Mouse (Mus musculus): ENCODE data around the gene Olfr77.

Olfr77 gene

DNA sequence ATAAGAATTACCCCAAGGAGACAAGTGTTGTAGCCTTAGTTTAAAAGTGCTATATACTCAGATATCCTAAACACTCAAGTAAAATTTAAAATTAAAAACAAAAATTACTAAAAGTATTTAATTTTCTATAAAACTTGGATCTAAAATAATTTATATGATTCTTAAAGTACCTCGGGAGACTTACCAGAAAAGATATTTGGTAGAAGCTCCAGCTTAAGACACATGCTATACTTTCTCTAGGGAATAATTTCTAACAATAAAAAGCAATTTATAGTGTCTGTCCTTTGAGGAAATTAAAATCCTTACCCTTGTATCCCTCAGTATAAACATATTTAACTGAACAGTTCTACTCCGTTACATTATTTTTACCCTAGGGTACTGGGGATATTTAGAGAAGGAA lies at the start of gene Olfr77:
Gene Olfr77 (plus strand): TSS at position 301 of the 400 bp plus-strand sequence.
- no peak for DNase-seq (ENCODE audit: low spot score)

DNA sequence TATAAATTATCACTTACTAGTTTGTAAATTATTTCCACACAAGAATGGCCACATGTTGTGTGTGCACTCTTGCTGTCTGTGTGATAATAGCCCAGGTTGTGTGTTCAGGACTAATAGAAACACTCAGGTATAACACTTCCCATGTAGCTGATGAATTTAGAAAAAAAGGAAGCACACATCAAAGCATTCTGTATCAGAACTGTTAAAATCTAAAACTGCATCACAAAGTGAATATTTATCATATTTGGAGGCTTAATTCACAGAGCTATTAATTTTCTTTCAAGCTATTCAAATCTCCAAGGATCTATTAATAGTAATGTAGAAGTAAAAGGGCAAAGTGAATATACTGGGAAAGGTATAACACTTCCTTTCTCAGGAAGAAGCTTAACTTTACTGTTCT lies 28.8 kb upstream of the Olfr77 start, which contains the start of gene Olfr862:
Gene Olfr862 (minus strand): TSS at position 101 of the 400 bp plus-strand sequence.
- DNase-seq (ENCODE audit: low spot score) = no peak

GRCm38 (mm10) chr9:19911170-19911569 lies 5.5 kb upstream of the Olfr77 start:
- DNase-seq (ENCODE audit: low spot score) = no peak
